Mouse (Mus musculus) heart, postnatal 0 days (tissue): ENCODE measurements around the gene Top3b. TPM values are rescaled to one million over a fixed set of nuclear protein-coding genes. Genes with fewer than 3 reads are reported as not detected.
"Not testable (repeated sequence)": the region's sequence is repeated elsewhere in the genome, so short reads cannot be mapped to it uniquely, and the experiment has no call there.

ENCODE experiments used
- ATAC-seq: fragments of 200-750 bp; cut with Nextera tagmentation; 2 replicates; pipeline ENCODE4 v1.8.0; 2017; ENCODE audit warnings: low read depth, moderate number of reproducible peaks, moderate library complexity; ENCODE audit not compliant: insufficient read depth
- DNase-seq: peaks from one replicate; pipeline ENCODE4 v3.0.0-alpha.2; 2016; ENCODE audit warnings: low spot score
- H3K27ac ChIP-seq: fragments of 300-500 bp; sonication (generic); 2 replicates; pipeline ENCODE4 v1.5.1; 2014; ENCODE audit warnings: low read depth, mild to moderate bottlenecking
- H3K27me3 ChIP-seq: fragments of 300-500 bp; sonication (generic); 2 replicates; pipeline ENCODE4 v1.6.1; 2014; ENCODE audit warnings: low read length, mixed read lengths; ENCODE audit not compliant: control insufficient read depth, insufficient read depth
- H3K36me3 ChIP-seq: fragments of 300-500 bp; sonication (generic); replicated peaks from 2 replicates; pipeline ENCODE4 v1.6.1; 2014; ENCODE audit warnings: low read length, mixed read lengths; ENCODE audit not compliant: control insufficient read depth, insufficient read depth
- H3K4me1 ChIP-seq: fragments of 300-500 bp; sonication (generic); 2 replicates; pipeline ENCODE4 v1.6.1; 2014; ENCODE audit warnings: antibody characterized with exemption; ENCODE audit not compliant: control insufficient read depth, insufficient read depth
- H3K4me2 ChIP-seq: fragments of 300-500 bp; sonication (generic); 2 replicates; pipeline ENCODE4 v1.6.1; 2014; ENCODE audit warnings: low read depth, mild to moderate bottlenecking, low read length, moderate library complexity
- H3K4me3 ChIP-seq: fragments of 300-500 bp; sonication (generic); 2 replicates; pipeline ENCODE4 v1.5.1; 2014; ENCODE audit warnings: low read depth, low read length
- H3K9ac ChIP-seq: fragments of 300-500 bp; sonication (generic); replicated peaks from 2 replicates; pipeline ENCODE4 v1.6.1; 2014; ENCODE audit warnings: low read depth, low read length, mixed read lengths
- H3K9me3 ChIP-seq: fragments of 300-500 bp; sonication (generic); replicated peaks from 2 replicates; pipeline ENCODE4 v1.6.1; 2016; ENCODE audit warnings: low read length; ENCODE audit not compliant: control insufficient read depth
- CTCF ChIP-seq: IDR thresholded peaks from 2 replicates; pipeline ENCODE4 v1.5.1; 2016; ENCODE audit warnings: antibody characterized with exemption, control low read depth, low read depth
- EP300 ChIP-seq: IDR thresholded peaks from 2 replicates; pipeline ENCODE4 v1.6.1; 2016; ENCODE audit warnings: antibody characterized with exemption, low read depth
- WGBS: fragments of 180-500 bp; shearing (Covaris S2); extraction: QIAGEN DNeasy Blood & Tissue Kit; methylation state at CpG from one replicate; pipeline ENCODE4 v1.1.7; 2014; 5-methylcytosine and 5-hydroxymethylcytosine counted together
- polyA plus RNA-seq: library from polyadenylated mRNA; unstranded; fragments of >200 nt; fragmentation: Nextera tagmentation; extraction: Ambion mirVana; gene quantifications from 2 replicates; pipeline ENCODE4 v1.2.1, GENCODE M21; 2015
- total RNA-seq: library from RNA; depleted of rRNA; stranded (reverse); fragments of >200 nt; gene quantifications from 2 replicates; pipeline ENCODE4 v1.2.3, GENCODE M21; 2014; ENCODE audit warnings: low replicate concordance

The Top3b gene
- total and polyA plus RNA-seq, 2 experiments from 2014 or later, result 31.1 to 63.8 TPM

- H3K9ac ChIP-seq, result no peak overlapping the region
- H3K4me3 ChIP-seq, result no peak overlapping the region
- H3K27me3 ChIP-seq, result no peaks in the 10 kb centered on the region
- 92% methylated on average over 7 of the region's 7 CpGs for WGBS
- ATAC-seq (no peak), DNase-seq (no peak)
- H3K4me2 ChIP-seq, result no peak overlapping the region
- no peaks in the 10 kb centered on the region for H3K4me1 ChIP-seq
- TF ChIP-seq CTCF (no peak), EP300 (no peak)
- H3K27ac ChIP-seq, result no peak overlapping the region
- peaks cover 67% of the 10 kb centered on the region for H3K36me3 ChIP-seq
- no peaks in the 10 kb centered on the region for H3K9me3 ChIP-seq
Measured at GRCm38 (mm10) chr16:16918441-16919117, 48.0 kb downstream of the Top3b start.

GRCm38 (mm10) chr16:16921021-16921435 lies 50.5 kb downstream of the Top3b start:
- no peaks in the 10 kb centered on the region for H3K27me3 ChIP-seq
- no peaks in the 10 kb centered on the region for H3K9me3 ChIP-seq
- no peaks in the 10 kb centered on the region for H3K4me1 ChIP-seq
- peak; percentile 51 for DNase-seq
- H3K36me3 ChIP-seq, result peaks cover 57% of the 10 kb centered on the region
- no peak overlapping the region for H3K4me2 ChIP-seq
- H3K4me3 ChIP-seq, result no peak overlapping the region
- H3K27ac ChIP-seq, result no peak overlapping the region
- H3K9ac ChIP-seq, result no peak overlapping the region
- TF ChIP-seq CTCF (peak; percentile 67), EP300 (no peak)
- 55% methylated on average over 3 of the region's 3 CpGs for WGBS
- ATAC-seq, result peak; percentile 69

GRCm38 (mm10) chr16:16924481-16924880 lies 53.9 kb downstream of the Top3b start:
- Histone ChIP-seq H3K4me1 (no peaks in the 10 kb centered on the region), H3K4me3 (no peak overlapping the region), H3K27me3 (no peaks in the 10 kb centered on the region), H3K27ac (no peak overlapping the region), H3K4me2 (no peak overlapping the region), H3K36me3 (peaks cover 29% of the 10 kb centered on the region), H3K9ac (no peak overlapping the region), H3K9me3 (no peaks in the 10 kb centered on the region)
- ATAC-seq (no peak), DNase-seq (no peak)
- TF ChIP-seq EP300, result no peak
- TF ChIP-seq CTCF, result no peak
- WGBS, result 94% methylated on average over 3 of the region's 3 CpGs

- no peaks in the 10 kb centered on the region for H3K9me3 ChIP-seq
- DNase-seq, result no peak
- no peak overlapping the region for H3K9ac ChIP-seq
- H3K27me3 ChIP-seq, result no peaks in the 10 kb centered on the region
- TF ChIP-seq EP300 (no peak), CTCF (no peak)
- ATAC-seq, result no peak
- no peak overlapping the region for H3K4me2 ChIP-seq
- 68% methylated on average over 5 of the region's 5 CpGs for WGBS
- peaks cover 20% of the 10 kb centered on the region for H3K36me3 ChIP-seq
- no peak overlapping the region for H3K4me3 ChIP-seq
- H3K4me1 ChIP-seq, result no peaks in the 10 kb centered on the region
- no peak overlapping the region for H3K27ac ChIP-seq
Measured at GRCm38 (mm10) chr16:16926536-16926935, 56.0 kb downstream of the Top3b start.

GRCm38 (mm10) chr16:16928908-16929307 lies 58.4 kb downstream of the Top3b start:
- not testable (repeated sequence) for ATAC-seq, H3K27ac ChIP-seq
- 95% methylated on average over 2 of the region's 3 CpGs for WGBS

GRCm38 (mm10) chr16:16930326-16930725 lies 59.8 kb downstream of the Top3b start:
- Histone ChIP-seq H3K4me3 (no peak overlapping the region), H3K9me3 (0 out of 2 replicates have a peak, but pooled peaks cover 3% of the 10 kb centered on the region), H3K27me3 (no peaks in the 10 kb centered on the region), H3K4me1 (no peaks in the 10 kb centered on the region), H3K9ac (no peak overlapping the region), H3K27ac (no peak overlapping the region), H3K36me3 (no peaks in the 10 kb centered on the region), H3K4me2 (no peak overlapping the region)
- DNase-seq (no peak), ATAC-seq (no peak)
- 83% methylated on average over 3 of the region's 3 CpGs for WGBS
- TF ChIP-seq CTCF (no peak), EP300 (no peak)

More at GRCm38 (mm10) chr16:16928908-16929307, 58.4 kb downstream of the Top3b start:
- H3K9ac ChIP-seq, DNase-seq, H3K4me2 ChIP-seq, H3K27me3 ChIP-seq, H3K36me3 ChIP-seq, H3K4me1 ChIP-seq, H3K9me3 ChIP-seq, H3K4me3 ChIP-seq: not testable (repeated sequence)
